Mouse (Mus musculus): ENCODE measurements around the gene Bicc1.

- no peak for TF ChIP-seq GATA1 (IDR thresholded peaks at IDR 0.05; ENCODE audit: borderline replicate concordance, low read length)
- TF ChIP-seq FLI1 (IDR thresholded peaks at IDR 0.05; ENCODE audit: low read length) = no peak
Observed at GRCm38 (mm10) chr10:70901193-70901875, 258.2 kb downstream of the Bicc1 start.
